Mouse (Mus musculus) heart, embryonic 16.5 days (tissue): Measurements from ENCODE around the gene Fbxo4. TPM values are rescaled to one million over a fixed set of nuclear protein-coding genes. Genes with fewer than 3 reads are reported as not detected.

Experiments
- ATAC-seq: fragments of 200-750 bp; cut with Nextera tagmentation; replicated peaks from 2 replicates; pipeline ENCODE4 v1.8.0; 2017; ENCODE audit warnings: moderate number of reproducible peaks; ENCODE audit not compliant: insufficient read depth, low FRiP score; ENCODE audit errors: extremely low read depth
- H3K27ac ChIP-seq: fragments of 300-500 bp; sonication (generic); 2 replicates; pipeline ENCODE4 v1.5.1; 2014; ENCODE audit warnings: mild to moderate bottlenecking, low read length, control low read depth, moderate library complexity
- H3K27me3 ChIP-seq: fragments of 300-500 bp; sonication (generic); 2 replicates; pipeline ENCODE4 v1.6.1; 2014; ENCODE audit warnings: low read length, mixed read lengths; ENCODE audit not compliant: control insufficient read depth, insufficient read depth
- H3K36me3 ChIP-seq: fragments of 300-500 bp; sonication (generic); 2 replicates; pipeline ENCODE4 v1.6.1; 2014; ENCODE audit not compliant: control insufficient read depth, insufficient read depth
- H3K4me1 ChIP-seq: fragments of 300-500 bp; sonication (generic); 2 replicates; pipeline ENCODE4 v1.6.1; 2014; ENCODE audit warnings: low read length, mixed read lengths; ENCODE audit not compliant: control insufficient read depth, insufficient read depth
- H3K4me2 ChIP-seq: fragments of 300-500 bp; sonication (generic); 2 replicates; pipeline ENCODE4 v1.6.1; 2014; ENCODE audit warnings: low read depth, mild to moderate bottlenecking, control low read depth, low read length
- H3K4me3 ChIP-seq: fragments of 300-500 bp; sonication (generic); 2 replicates; pipeline ENCODE4 v1.5.1; 2014; ENCODE audit warnings: mild to moderate bottlenecking, control low read depth, low read length
- H3K9ac ChIP-seq: fragments of 300-500 bp; sonication (generic); 2 replicates; pipeline ENCODE4 v1.6.1; 2014; ENCODE audit warnings: low read length, control low read depth
- H3K9me3 ChIP-seq: fragments of 300-500 bp; sonication (generic); replicated peaks from 2 replicates; pipeline ENCODE4 v1.6.1; 2016; ENCODE audit warnings: low read length; ENCODE audit not compliant: control insufficient read depth
- WGBS: fragments of 180-500 bp; shearing (Covaris S2); extraction: QIAGEN DNeasy Blood & Tissue Kit; methylation state at CpG from one replicate; pipeline ENCODE4 v1.1.7; 2014; 5-methylcytosine and 5-hydroxymethylcytosine counted together
- polyA plus RNA-seq: library from polyadenylated mRNA; unstranded; fragments of >200 nt; fragmentation: Nextera tagmentation; extraction: Ambion mirVana; gene quantifications from 2 replicates; pipeline ENCODE4 v1.2.1, GENCODE M21; 2015

Gene Fbxo4
- polyA plus RNA-seq, 1 experiment from 2014 or later, result 13.1 TPM

- 73% methylated on average over 2 of the region's 2 CpGs for WGBS
- Histone ChIP-seq H3K27me3 (no peaks in the 10 kb centered on the region), H3K36me3 (peaks cover 43% of the 10 kb centered on the region)
Measured at GRCm38 (mm10) chr15:3984876-3985275, 5.5 kb upstream of the Fbxo4 start.

GRCm38 (mm10) chr15:3982732-3983131 is 3.4 kb upstream of the Fbxo4 start:
- no peak for ATAC-seq
- Histone ChIP-seq H3K27me3 (no peaks in the 10 kb centered on the region), H3K27ac (no peak overlapping the region), H3K4me2 (no peak overlapping the region), H3K9me3 (no peaks in the 10 kb centered on the region), H3K4me3 (no peak overlapping the region), H3K4me1 (peaks cover 7% of the 10 kb centered on the region), H3K36me3 (peaks cover 31% of the 10 kb centered on the region), H3K9ac (no peak overlapping the region)
- 90% methylated on average over 5 of the region's 5 CpGs for WGBS

More at GRCm38 (mm10) chr15:3984876-3985275, 5.5 kb upstream of the Fbxo4 start:
- no peaks in the 10 kb centered on the region for H3K9me3 ChIP-seq
- no peak overlapping the region for H3K4me2 ChIP-seq
- H3K4me3 ChIP-seq, result no peak overlapping the region
- ATAC-seq, result no peak
- H3K27ac ChIP-seq, result no peak overlapping the region
- H3K9ac ChIP-seq, result no peak overlapping the region
- H3K4me1 ChIP-seq, result peaks cover 2% of the 10 kb centered on the region

- Histone ChIP-seq H3K36me3 (peaks cover 17% of the 10 kb centered on the region), H3K27ac (peak overlapping the region; percentile 99), H3K9ac (peak overlapping the region; percentile 98), H3K4me2 (peak overlapping the region; percentile 70), H3K27me3 (no peaks in the 10 kb centered on the region), H3K4me3 (peak overlapping the region; percentile 85), H3K4me1 (peaks cover 7% of the 10 kb centered on the region), H3K9me3 (no peaks in the 10 kb centered on the region)
- 72% methylated on average over 3 of the region's 3 CpGs for WGBS
- ATAC-seq, result no peak
Measured at GRCm38 (mm10) chr15:3979871-3980270, 498 bp upstream of the Fbxo4 start.

- Histone ChIP-seq H3K4me2 (peak overlapping the region; percentile 70), H3K9ac (no peak overlapping the region), H3K27ac (no peak overlapping the region), H3K4me1 (peaks cover 7% of the 10 kb centered on the region), H3K4me3 (no peak overlapping the region), H3K36me3 (peaks cover 13% of the 10 kb centered on the region; the same call in 1 of the 2 replicates), H3K27me3 (no peaks in the 10 kb centered on the region), H3K9me3 (no peaks in the 10 kb centered on the region)
- no peak for ATAC-seq
- WGBS, result 87% methylated on average over 2 of the region's 2 CpGs
Measured at GRCm38 (mm10) chr15:3978279-3978678, 1.1 kb downstream of the Fbxo4 start.

GRCm38 (mm10) chr15:3973300-3973699 is 6.1 kb downstream of the Fbxo4 start:
- Histone ChIP-seq H3K27me3 (no peaks in the 10 kb centered on the region), H3K4me3 (no peak overlapping the region), H3K4me1 (no peaks in the 10 kb centered on the region), H3K9ac (no peak overlapping the region), H3K4me2 (no peak overlapping the region), H3K27ac (no peak overlapping the region), H3K9me3 (no peaks in the 10 kb centered on the region), H3K36me3 (peaks cover 13% of the 10 kb centered on the region; the same call in 1 of the 2 replicates)
- no peak for ATAC-seq
- WGBS, result 86% methylated on average over 3 of the region's 3 CpGs

- no peak overlapping the region for H3K27ac ChIP-seq
- no peak overlapping the region for H3K4me3 ChIP-seq
- WGBS, result 91% methylated on average over 6 of the region's 6 CpGs
- no peaks in the 10 kb centered on the region for H3K4me1 ChIP-seq
- H3K4me2 ChIP-seq, result no peak overlapping the region
- ATAC-seq, result no peak
- H3K36me3 ChIP-seq, result peaks cover 11% of the 10 kb centered on the region; the same call in 1 of the 2 replicates
- no peaks in the 10 kb centered on the region for H3K9me3 ChIP-seq
- H3K9ac ChIP-seq, result no peak overlapping the region
- no peaks in the 10 kb centered on the region for H3K27me3 ChIP-seq
Measured at GRCm38 (mm10) chr15:3970193-3970592, 9.2 kb downstream of the Fbxo4 start.

DNA sequence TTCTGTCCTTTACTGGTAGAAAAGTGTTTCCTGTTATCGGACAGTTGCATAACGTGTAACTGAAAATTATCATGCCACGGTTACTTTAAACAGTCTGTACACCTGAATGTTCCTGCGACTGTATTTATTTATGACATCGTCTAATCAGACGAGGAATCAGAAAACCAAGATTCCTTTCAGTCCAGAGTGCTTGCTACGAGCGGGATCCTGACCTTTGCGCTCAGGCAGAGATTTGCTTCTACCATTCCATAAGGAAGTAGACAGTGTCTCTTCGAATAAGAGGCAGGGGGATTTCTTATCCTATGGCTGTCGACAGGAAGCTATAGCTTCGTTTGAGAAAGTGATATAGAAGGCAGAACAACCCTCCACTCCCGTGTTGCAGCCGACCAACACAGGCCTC is 9.6 kb downstream of the Fbxo4 start:
- Histone ChIP-seq H3K9me3 (no peaks in the 10 kb centered on the region), H3K4me3 (no peak overlapping the region), H3K4me2 (no peak overlapping the region), H3K27ac (no peak overlapping the region), H3K36me3 (peaks cover 11% of the 10 kb centered on the region; the same call in 1 of the 2 replicates), H3K4me1 (no peaks in the 10 kb centered on the region), H3K9ac (no peak overlapping the region), H3K27me3 (no peaks in the 10 kb centered on the region)
- WGBS, result 80% methylated on average over 14 of the region's 14 CpGs
- no peak for ATAC-seq

DNA sequence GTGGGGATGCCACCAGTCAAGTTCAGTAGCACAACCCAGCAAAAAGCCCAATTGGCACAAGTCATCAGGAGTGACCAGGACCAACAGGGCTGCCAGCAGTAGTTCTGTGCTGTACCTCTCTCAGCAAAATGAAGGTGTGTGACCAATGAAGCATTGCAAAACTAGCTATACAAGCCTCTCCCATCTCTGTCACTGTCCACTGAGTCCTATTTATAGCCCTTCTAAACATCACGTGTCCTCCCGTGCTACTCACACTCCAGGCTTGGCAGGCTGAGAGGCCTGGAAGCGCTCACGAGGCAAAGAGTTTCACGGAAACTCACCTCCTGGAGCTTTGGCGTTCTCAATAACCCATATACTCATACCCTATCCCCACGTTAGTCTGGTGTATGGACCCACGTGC is 17.1 kb downstream of the Fbxo4 start:
- ATAC-seq, result peak; percentile 94
- H3K9ac ChIP-seq, result no peak overlapping the region
- no peaks in the 10 kb centered on the region for H3K27me3 ChIP-seq
- H3K4me1 ChIP-seq, result no peaks in the 10 kb centered on the region
- no peaks in the 10 kb centered on the region for H3K9me3 ChIP-seq
- H3K27ac ChIP-seq, result peak overlapping the region; percentile 8
- H3K4me2 ChIP-seq, result no peak overlapping the region
- no peak overlapping the region for H3K4me3 ChIP-seq
- H3K36me3 ChIP-seq, result 0 out of 2 replicates have a peak, but pooled peaks cover 2% of the 10 kb centered on the region
- WGBS, result 41% methylated on average over 8 of the region's 8 CpGs

- WGBS, result 70% methylated on average over 1 of the region's 1 CpGs
- no peak for ATAC-seq
Measured at GRCm38 (mm10) chr15:3960094-3960493, 19.3 kb downstream of the Fbxo4 start.

More at GRCm38 (mm10) chr15:3960094-3960493, 19.3 kb downstream of the Fbxo4 start:
- no peaks in the 10 kb centered on the region for H3K36me3 ChIP-seq
- H3K4me3 ChIP-seq, result no peak overlapping the region
- no peaks in the 10 kb centered on the region for H3K9me3 ChIP-seq
- no peak overlapping the region for H3K4me2 ChIP-seq
- H3K9ac ChIP-seq, result no peak overlapping the region
- no peaks in the 10 kb centered on the region for H3K4me1 ChIP-seq
- no peaks in the 10 kb centered on the region for H3K27me3 ChIP-seq
- no peak overlapping the region for H3K27ac ChIP-seq
